Mouse (Mus musculus) spleen, adult 2 months (tissue): ENCODE results near the gene Prpf4b.

Experiments used
- CTCF ChIP-seq: fragments of 200-500 bp; IDR thresholded peaks from 2 replicates; pipeline ENCODE4 v1.5.1; 2011; ENCODE audit warnings: mild to moderate bottlenecking, inconsistent platforms; ENCODE audit not compliant: insufficient read depth, insufficient read length, insufficient replicate concordance; ENCODE audit errors: extremely low read depth
- POLR2A ChIP-seq: fragments of 200-500 bp; IDR thresholded peaks from 2 replicates; pipeline ENCODE4 v1.6.1; 2011; ENCODE audit warnings: low read depth, low read length, inconsistent platforms

GRCm38 (mm10) chr13:34826760-34827690 is 48.1 kb upstream of the Prpf4b start:
- TF ChIP-seq CTCF, result no peak
- no peak for TF ChIP-seq POLR2A
